Mouse (Mus musculus): Measurements from ENCODE around the gene Ano1. TPM values are rescaled to one million over a fixed set of nuclear protein-coding genes. Genes with fewer than 3 reads are reported as not detected.

Ano1 gene
- polyA plus RNA-seq, 1 experiment from 2014 or later = 6.0 TPM

DNA sequence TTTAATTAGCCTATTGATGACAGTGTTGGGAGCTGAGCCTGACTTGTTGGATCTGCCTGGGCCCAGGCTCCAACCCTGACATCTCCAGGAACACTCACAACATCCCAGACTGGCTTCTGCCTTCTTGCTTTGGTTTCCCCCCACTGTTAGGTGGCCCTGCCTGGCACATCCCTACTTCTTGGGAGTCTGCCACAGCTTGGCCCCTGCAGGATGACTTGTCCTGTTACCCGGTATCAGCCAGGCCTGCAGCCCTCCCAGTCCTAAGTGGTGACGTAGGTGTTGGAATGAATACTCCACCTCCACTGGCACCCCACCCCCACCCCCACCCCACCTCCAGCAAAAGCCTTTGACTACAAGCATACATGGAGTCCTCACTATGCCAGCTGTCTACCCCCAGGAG lies 7.7 kb upstream of the Ano1 start:
- no peak overlapping the region for H3K9ac ChIP-seq (ENCODE audit: low read length)

DNA sequence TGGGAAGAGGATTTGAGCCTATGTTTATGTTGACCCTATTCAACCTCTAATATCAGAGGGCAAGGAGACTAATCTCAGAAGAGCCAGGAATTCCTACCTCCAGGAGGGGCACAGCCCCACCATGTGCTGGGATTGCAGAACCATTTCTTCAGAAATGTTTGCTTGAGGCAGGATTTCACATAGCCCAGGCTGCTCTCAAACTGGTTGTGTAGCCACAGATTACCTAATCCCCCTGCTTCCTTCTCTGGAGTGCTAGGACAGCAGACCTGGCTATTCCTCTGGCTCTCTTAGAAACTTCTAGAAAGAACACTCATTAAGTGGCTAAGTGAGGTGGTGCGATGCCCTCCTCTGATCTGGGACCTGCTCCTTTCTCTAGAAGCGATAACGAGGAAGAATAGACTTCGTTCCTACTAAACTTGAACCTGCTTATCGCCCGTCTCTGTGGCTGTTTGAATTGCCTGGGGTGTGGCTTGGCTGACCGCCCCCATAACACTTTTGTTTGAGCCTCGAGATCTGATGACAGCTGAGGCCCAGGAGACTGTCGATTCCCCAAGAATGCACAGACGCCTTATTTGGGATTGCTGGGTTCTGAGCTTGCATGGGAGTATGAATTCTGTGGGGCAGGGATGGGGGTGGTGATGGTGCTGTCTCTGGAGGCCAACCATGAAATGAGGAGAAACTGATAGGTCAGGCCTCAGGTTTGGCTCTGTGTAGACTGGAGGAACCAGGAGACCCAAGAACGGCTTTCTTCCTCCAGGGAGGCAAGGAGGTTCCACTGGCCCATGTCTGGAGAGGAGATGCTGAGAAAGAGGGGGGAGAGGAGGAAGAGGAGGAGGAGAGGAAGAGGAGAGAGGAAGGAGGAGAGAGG lies 4.0 kb upstream of the Ano1 start:
- Histone ChIP-seq H3K27me3 (replicated peaks; ENCODE audit: control insufficient read depth, insufficient read depth, low read length) (no peaks in the 10 kb centered on the region), H3K9ac (ENCODE audit: low read length) (no peak overlapping the region), H3K4me2 (ENCODE audit: low read length) (no peak overlapping the region), H3K27ac (ENCODE audit: low read depth, low read length) (no peak overlapping the region), H3K4me3 (ENCODE audit: low read depth, low read length) (no peak overlapping the region), H3K36me3 (ENCODE audit: control insufficient read depth, insufficient read depth, low read length) (no peaks in the 10 kb centered on the region), H3K4me1 (ENCODE audit: control insufficient read depth, insufficient read depth, low read length) (no peaks in the 10 kb centered on the region), H3K9me3 (replicated peaks; ENCODE audit: control insufficient read depth, low read length) (no peaks in the 10 kb centered on the region)
- ATAC-seq = no peak
- WGBS = 59% methylated on average over 11 of the region's 11 CpGs
- no peak for DNase-seq (ENCODE audit: low spot score)

More for the DNA sequence above, 7.7 kb upstream of the Ano1 start:
- WGBS = 53% methylated on average over 2 of the region's 2 CpGs
- no peaks in the 10 kb centered on the region for H3K9me3 ChIP-seq (replicated peaks; ENCODE audit: control insufficient read depth, low read length)
- H3K27me3 ChIP-seq (replicated peaks; ENCODE audit: control insufficient read depth, insufficient read depth, low read length) = no peaks in the 10 kb centered on the region
- H3K27ac ChIP-seq (ENCODE audit: low read depth, low read length) = no peak overlapping the region
- H3K4me3 ChIP-seq (ENCODE audit: low read depth, low read length) = no peak overlapping the region
- DNase-seq (ENCODE audit: low spot score) (no peak), ATAC-seq (no peak)
- no peaks in the 10 kb centered on the region for H3K4me1 ChIP-seq (ENCODE audit: control insufficient read depth, insufficient read depth, low read length)
- no peaks in the 10 kb centered on the region for H3K36me3 ChIP-seq (ENCODE audit: control insufficient read depth, insufficient read depth, low read length)
- no peak overlapping the region for H3K4me2 ChIP-seq (ENCODE audit: low read length)

DNA sequence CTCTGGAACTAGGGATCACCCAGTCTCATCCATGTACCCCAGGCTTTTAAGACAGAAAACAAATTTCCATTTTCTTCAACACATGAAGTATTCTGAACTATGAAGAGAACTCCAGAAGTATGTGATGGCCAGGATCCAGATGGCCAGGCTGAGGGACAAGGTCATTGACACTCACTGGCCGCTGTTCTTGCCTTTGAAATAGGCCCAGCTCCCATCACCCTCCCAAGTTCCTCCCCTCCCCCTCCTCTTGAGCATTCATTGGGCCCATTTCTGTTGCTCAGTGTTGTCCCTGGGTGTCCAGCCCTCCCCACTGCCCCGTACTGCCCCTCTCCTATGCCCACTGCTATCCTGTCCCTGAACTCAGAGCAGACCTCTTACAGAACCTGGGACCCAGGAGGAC lies 2.9 kb upstream of the Ano1 start:
- no peak for ATAC-seq
- Histone ChIP-seq H3K36me3 (ENCODE audit: control insufficient read depth, insufficient read depth, low read length) (no peaks in the 10 kb centered on the region), H3K27me3 (replicated peaks; ENCODE audit: control insufficient read depth, insufficient read depth, low read length) (no peaks in the 10 kb centered on the region), H3K4me1 (ENCODE audit: control insufficient read depth, insufficient read depth, low read length) (no peaks in the 10 kb centered on the region), H3K4me3 (ENCODE audit: low read depth, low read length) (no peak overlapping the region), H3K4me2 (ENCODE audit: low read length) (no peak overlapping the region), H3K9ac (ENCODE audit: low read length) (no peak overlapping the region), H3K9me3 (replicated peaks; ENCODE audit: control insufficient read depth, low read length) (no peaks in the 10 kb centered on the region), H3K27ac (ENCODE audit: low read depth, low read length) (no peak overlapping the region)
- no peak for DNase-seq (ENCODE audit: low spot score)
- WGBS = 84% methylated on average over 2 of the region's 2 CpGs

DNA sequence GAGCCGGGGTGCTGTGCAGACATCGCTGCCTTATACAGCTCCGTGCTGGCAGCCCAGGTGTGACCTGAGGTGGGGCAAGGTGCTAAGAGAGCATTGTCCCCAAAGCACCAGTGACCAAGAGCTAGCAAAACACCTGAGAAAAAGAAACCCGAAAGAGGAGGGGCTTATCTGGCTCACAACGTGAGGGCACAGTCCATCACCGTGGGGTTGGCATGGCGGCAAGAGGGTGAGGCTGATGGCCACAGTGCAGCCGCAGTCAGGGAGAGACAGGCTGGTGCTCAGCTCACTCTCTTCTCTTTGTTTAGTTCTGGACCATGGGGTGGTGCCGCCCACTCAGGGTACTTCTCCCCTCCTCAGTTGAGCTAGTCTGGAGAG lies 1.9 kb upstream of the Ano1 start:
- 92% methylated on average over 9 of the region's 9 CpGs for WGBS
- Histone ChIP-seq H3K4me3 (ENCODE audit: low read depth, low read length) (no peak overlapping the region), H3K36me3 (ENCODE audit: control insufficient read depth, insufficient read depth, low read length) (no peaks in the 10 kb centered on the region), H3K27me3 (replicated peaks; ENCODE audit: control insufficient read depth, insufficient read depth, low read length) (no peaks in the 10 kb centered on the region), H3K4me2 (ENCODE audit: low read length) (no peak overlapping the region), H3K9ac (ENCODE audit: low read length) (no peak overlapping the region), H3K9me3 (replicated peaks; ENCODE audit: control insufficient read depth, low read length) (no peaks in the 10 kb centered on the region), H3K27ac (ENCODE audit: low read depth, low read length) (no peak overlapping the region), H3K4me1 (ENCODE audit: control insufficient read depth, insufficient read depth, low read length) (no peaks in the 10 kb centered on the region)
- no peak for DNase-seq (ENCODE audit: low spot score)
- ATAC-seq = no peak

DNA sequence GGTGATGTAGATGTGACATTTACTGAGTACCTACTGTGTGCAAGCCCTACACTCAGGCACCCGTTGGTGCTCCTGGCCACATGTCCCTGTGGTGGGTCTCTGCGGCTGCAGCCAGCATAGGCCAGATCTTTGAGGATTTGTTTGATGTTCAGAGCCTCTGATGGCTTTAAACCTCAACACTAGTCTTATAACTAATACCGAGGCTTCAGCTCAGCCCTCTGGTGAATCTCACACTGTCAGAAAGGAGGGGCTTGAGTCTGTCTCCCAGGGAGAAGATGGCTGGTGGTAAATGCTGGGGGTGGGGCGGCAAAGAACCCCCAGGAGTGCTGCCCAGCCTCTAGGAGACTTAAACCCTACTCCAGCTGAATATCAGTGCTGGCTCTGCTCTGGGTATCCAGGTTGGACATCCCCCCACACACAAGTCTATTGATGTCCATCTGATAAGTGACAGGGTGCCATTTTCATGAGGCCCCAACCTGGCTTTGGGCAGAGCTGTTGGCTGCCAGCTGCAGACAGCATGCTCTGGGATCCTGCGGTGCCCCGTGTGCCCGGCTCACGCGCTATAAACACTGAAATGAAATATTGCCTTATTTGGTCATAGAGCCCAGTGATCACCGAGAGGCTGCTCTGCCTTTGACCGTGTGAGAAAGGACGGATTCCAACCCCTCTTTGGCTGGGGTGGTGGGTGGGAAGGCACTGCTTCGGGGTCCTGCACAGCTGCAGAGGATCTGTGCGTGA lies 1.3 kb upstream of the Ano1 start:
- Histone ChIP-seq H3K4me1 (ENCODE audit: control insufficient read depth, insufficient read depth, low read length) (no peaks in the 10 kb centered on the region), H3K4me3 (ENCODE audit: low read depth, low read length) (no peak overlapping the region), H3K9me3 (replicated peaks; ENCODE audit: control insufficient read depth, low read length) (no peaks in the 10 kb centered on the region), H3K36me3 (ENCODE audit: control insufficient read depth, insufficient read depth, low read length) (no peaks in the 10 kb centered on the region), H3K4me2 (ENCODE audit: low read length) (no peak overlapping the region), H3K27ac (ENCODE audit: low read depth, low read length) (no peak overlapping the region), H3K9ac (ENCODE audit: low read length) (no peak overlapping the region), H3K27me3 (replicated peaks; ENCODE audit: control insufficient read depth, insufficient read depth, low read length) (no peaks in the 10 kb centered on the region)
- 84% methylated on average over 14 of the region's 14 CpGs for WGBS
- DNase-seq (ENCODE audit: low spot score) = no peak
- ATAC-seq = no peak

DNA sequence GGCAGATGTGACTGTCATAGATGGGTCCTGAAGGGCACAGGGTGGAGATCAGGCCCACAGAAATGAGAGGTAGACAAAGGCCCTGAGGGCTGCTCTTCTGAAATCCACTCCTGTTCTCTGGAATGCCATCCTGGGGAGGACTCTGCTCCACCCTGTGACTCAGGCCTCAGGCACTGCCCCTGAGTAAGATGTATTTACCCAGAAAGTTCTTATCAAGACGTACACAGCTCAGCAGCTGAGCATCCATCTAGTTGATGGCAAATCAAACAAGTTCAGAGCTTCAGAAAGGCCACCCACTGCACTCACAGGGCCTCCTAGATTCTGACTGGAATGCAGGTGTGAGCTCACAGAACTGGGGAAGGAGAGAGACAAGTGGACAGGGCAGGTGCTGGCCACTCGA lies 4.0 kb downstream of the Ano1 start:
- Histone ChIP-seq H3K36me3 (ENCODE audit: control insufficient read depth, insufficient read depth, low read length) (no peaks in the 10 kb centered on the region), H3K9ac (ENCODE audit: low read length) (no peak overlapping the region), H3K9me3 (replicated peaks; ENCODE audit: control insufficient read depth, low read length) (no peaks in the 10 kb centered on the region), H3K4me3 (ENCODE audit: low read depth, low read length) (no peak overlapping the region), H3K4me2 (ENCODE audit: low read length) (no peak overlapping the region), H3K27me3 (replicated peaks; ENCODE audit: control insufficient read depth, insufficient read depth, low read length) (no peaks in the 10 kb centered on the region), H3K4me1 (ENCODE audit: control insufficient read depth, insufficient read depth, low read length) (no peaks in the 10 kb centered on the region), H3K27ac (ENCODE audit: low read depth, low read length) (no peak overlapping the region)
- 56% methylated on average over 2 of the region's 2 CpGs for WGBS
- DNase-seq (ENCODE audit: low spot score) (no peak), ATAC-seq (no peak)

DNA sequence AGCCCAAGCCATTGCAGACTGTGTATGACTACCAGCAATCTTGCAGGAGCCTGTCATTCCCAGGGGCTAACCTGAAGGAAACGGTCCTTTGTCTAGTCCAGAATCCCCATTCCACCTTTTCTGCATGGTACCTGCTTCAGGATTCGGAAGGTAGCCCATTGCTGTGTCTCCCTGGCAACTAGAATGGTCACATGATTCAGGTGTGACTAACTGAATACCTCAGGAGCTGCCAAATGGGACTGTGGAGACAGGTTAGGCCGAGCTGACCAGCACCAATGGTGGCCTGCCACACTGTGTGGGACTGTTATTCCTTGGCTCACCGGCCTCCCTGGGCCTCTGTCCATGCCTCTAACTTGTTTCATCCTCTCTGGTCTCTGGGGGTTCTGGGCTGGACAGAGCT lies 5.3 kb downstream of the Ano1 start:
- no peak overlapping the region for H3K4me3 ChIP-seq (ENCODE audit: low read depth, low read length)
- H3K27ac ChIP-seq (ENCODE audit: low read depth, low read length) = no peak overlapping the region
- H3K4me1 ChIP-seq (ENCODE audit: control insufficient read depth, insufficient read depth, low read length) = no peaks in the 10 kb centered on the region
- no peak for DNase-seq (ENCODE audit: low spot score)
- H3K9me3 ChIP-seq (replicated peaks; ENCODE audit: control insufficient read depth, low read length) = no peaks in the 10 kb centered on the region
- no peak for ATAC-seq
- H3K27me3 ChIP-seq (replicated peaks; ENCODE audit: control insufficient read depth, insufficient read depth, low read length) = no peaks in the 10 kb centered on the region
- no peak overlapping the region for H3K9ac ChIP-seq (ENCODE audit: low read length)
- no peaks in the 10 kb centered on the region for H3K36me3 ChIP-seq (ENCODE audit: control insufficient read depth, insufficient read depth, low read length)
- 87% methylated on average over 4 of the region's 4 CpGs for WGBS
- no peak overlapping the region for H3K4me2 ChIP-seq (ENCODE audit: low read length)

DNA sequence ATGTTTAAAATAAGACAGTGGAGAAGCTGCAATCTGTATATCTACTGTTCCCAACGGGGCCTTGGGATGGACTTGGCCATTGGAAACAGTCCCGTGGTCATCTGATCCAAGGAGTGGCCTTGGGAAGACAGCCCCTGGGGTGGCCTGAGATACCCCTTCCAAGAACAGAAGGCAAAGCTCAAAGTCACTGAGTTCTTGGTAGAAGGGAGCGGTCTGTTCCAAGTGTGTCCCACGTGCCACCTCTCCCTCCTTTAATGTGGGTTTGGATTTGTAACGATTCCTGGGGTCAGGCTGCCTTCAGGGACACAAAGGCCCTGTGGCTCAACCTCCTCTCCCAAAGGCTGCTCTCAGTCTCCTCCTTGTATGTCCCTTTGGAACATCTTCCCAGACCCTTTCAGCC lies 7.9 kb downstream of the Ano1 start:
- Histone ChIP-seq H3K27me3 (replicated peaks; ENCODE audit: control insufficient read depth, insufficient read depth, low read length) (no peaks in the 10 kb centered on the region), H3K4me2 (ENCODE audit: low read length) (no peak overlapping the region), H3K4me1 (ENCODE audit: control insufficient read depth, insufficient read depth, low read length) (no peaks in the 10 kb centered on the region), H3K9ac (ENCODE audit: low read length) (no peak overlapping the region), H3K36me3 (ENCODE audit: control insufficient read depth, insufficient read depth, low read length) (no peaks in the 10 kb centered on the region), H3K9me3 (replicated peaks; ENCODE audit: control insufficient read depth, low read length) (no peaks in the 10 kb centered on the region), H3K27ac (ENCODE audit: low read depth, low read length) (no peak overlapping the region), H3K4me3 (ENCODE audit: low read depth, low read length) (no peak overlapping the region)
- 83% methylated on average over 5 of the region's 5 CpGs for whole genome bisulfite sequencing
- no peak for DNase-seq (ENCODE audit: low spot score)
- no peak for ATAC-seq

DNA sequence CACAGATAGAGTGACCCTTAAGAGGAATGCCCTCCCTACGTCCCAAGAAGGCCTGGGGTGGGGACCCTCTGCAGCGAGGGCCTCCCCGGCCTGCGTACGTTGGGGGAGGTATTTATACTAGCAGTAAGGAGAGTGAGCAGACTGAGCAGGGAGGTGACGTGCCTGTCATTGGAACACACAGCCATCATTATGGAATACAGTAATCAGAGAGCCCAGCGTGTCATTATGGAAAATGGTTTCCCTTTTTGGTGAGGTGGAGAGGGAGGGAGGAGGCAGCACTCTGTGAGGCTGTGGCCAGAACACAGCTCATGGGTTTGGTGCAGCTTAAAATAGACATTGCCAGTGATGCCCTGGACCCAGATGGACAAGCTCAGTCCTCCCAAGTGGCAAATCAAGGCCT lies 11.1 kb downstream of the Ano1 start:
- no peaks in the 10 kb centered on the region for H3K9me3 ChIP-seq (replicated peaks; ENCODE audit: control insufficient read depth, low read length)

More for the DNA sequence above, 11.1 kb downstream of the Ano1 start:
- ATAC-seq = peak; percentile 34; the same call in 1 of the 2 replicates
- Histone ChIP-seq H3K27ac (ENCODE audit: low read depth, low read length) (no peak overlapping the region), H3K4me3 (ENCODE audit: low read depth, low read length) (no peak overlapping the region), H3K4me1 (ENCODE audit: control insufficient read depth, insufficient read depth, low read length) (peaks cover 9% of the 10 kb centered on the region), H3K9ac (ENCODE audit: low read length) (no peak overlapping the region), H3K36me3 (ENCODE audit: control insufficient read depth, insufficient read depth, low read length) (no peaks in the 10 kb centered on the region), H3K27me3 (replicated peaks; ENCODE audit: control insufficient read depth, insufficient read depth, low read length) (peaks cover 4% of the 10 kb centered on the region; the same call in 1 of the 2 replicates), H3K4me2 (ENCODE audit: low read length) (no peak overlapping the region)
- 72% methylated on average over 7 of the region's 7 CpGs for WGBS
- DNase-seq (ENCODE audit: low spot score) = peak; percentile 10

All from forebrain, embryonic 14.5 days (tissue).